Mouse (Mus musculus): ENCODE measurements around the gene Cand2.

GRCm38 (mm10) chr6:115808196-115808487 is 33.8 kb downstream of the Cand2 start:
- no peak for TF ChIP-seq CTCF (IDR thresholded peaks at IDR 0.05; ENCODE audit: insufficient read depth, low read length)
- TF ChIP-seq POLR2A (IDR thresholded peaks at IDR 0.05; ENCODE audit: borderline replicate concordance, extremely low read depth, low read depth, low read length) = no peak

All from lung, adult 2 months (tissue).